18 mouse cellular contexts compared by ENCODE assay signal in the genomic region with DNA sequence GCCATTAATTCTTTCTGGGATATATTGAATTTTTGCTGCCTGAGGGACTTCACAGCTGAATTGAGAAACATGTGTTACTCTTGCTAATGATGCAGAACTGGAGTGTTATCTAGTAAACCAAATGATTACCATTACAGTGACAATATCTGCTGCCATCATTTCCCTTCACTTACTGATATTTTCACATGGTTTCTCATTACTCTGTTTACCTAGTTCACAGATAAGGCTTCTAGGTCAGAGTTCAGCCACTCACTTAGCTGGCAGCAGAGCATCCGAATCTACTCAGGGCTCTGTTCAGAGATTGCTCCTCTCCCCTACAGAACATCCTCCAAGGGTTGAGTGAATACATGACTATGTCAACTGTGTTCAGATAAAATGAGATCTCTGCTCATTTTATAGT.
DNase-seq lines count a peak whose midpoint lies in the region; ATAC-seq and TF ChIP-seq lines count a peak whose summit lies in the region.
"Had no signal": no experiment of that assay in that cellular context is flagged by ENCODE, and none has a peak within 500 bp of the region (broad histone marks: within the 10 kb centered on the region; RNA-seq: fewer than 3 reads in every experiment).

No protein-coding gene starts in this region.

- H3K36me3 ChIP-seq in liver, adult 2 months (ENCODE audit: control insufficient read depth, insufficient read depth, low read length), result no peaks in the 10 kb centered on the region
- H3K36me3 ChIP-seq in liver, embryonic 12.5 days, result no peaks in the 10 kb centered on the region
- H3K36me3 ChIP-seq: G1E had no signal

- DNase-seq in liver, adult 2 months (ENCODE audit: extremely low read depth, low read depth, low spot score), result peak; percentile 80
- DNase-seq: adrenal gland, adult 2 months; adrenal gland, adult 8-10 months; adrenal gland, postnatal 10 days; adrenal gland, postnatal 14 days; adrenal gland, postnatal 25 days; adrenal gland, postnatal 36 days; B cell, adult 2 months; cerebellum, adult 11 months; cerebellum, adult 11-12 months; cerebellum, adult 18-20 months; cerebellum, adult 2 months had no signal

- no peak for TF ChIP-seq CTCF in liver, adult 2 months (IDR thresholded peaks at IDR 0.05; ENCODE audit: low read depth, low read length)

- H3K79me2 ChIP-seq in liver, adult 2 months (ENCODE audit: control insufficient read depth, insufficient read depth, low read length), result no peaks in the 10 kb centered on the region

- WGBS in liver, adult 2 months, result 6% methylated on average over 1 of the region's 1 CpGs
- WGBS in liver, embryonic 12.5 days (ENCODE audit: insufficient replicate concordance), result 34% methylated on average over 1 of the region's 1 CpGs

- no peak for ATAC-seq in liver, embryonic 12.5 days
- ATAC-seq: activated CD4-positive, CD25-positive, alpha-beta regulatory T cell, adult 4 months; CD4-positive, CD25-positive, alpha-beta regulatory T cell, adult 4 months had no signal

- H3K9me3 ChIP-seq in liver, embryonic 12.5 days (replicated peaks), result no peaks in the 10 kb centered on the region
- H3K9me3 ChIP-seq: G1E had no signal

- no peak for TF ChIP-seq POLR2A in liver, adult 2 months (IDR thresholded peaks at IDR 0.05; ENCODE audit: extremely low read depth, insufficient read depth, low read length)

- H3K4me3 ChIP-seq in liver, adult 2 months (ENCODE audit: insufficient read depth, low read depth, low read length), result no peak overlapping the region
- no peak overlapping the region for H3K4me3 ChIP-seq in liver, embryonic 12.5 days

- H3K27ac ChIP-seq in liver, adult 2 months (replicated peaks; ENCODE audit: insufficient read depth, low read depth, low read length), result no peak overlapping the region
- no peak overlapping the region for H3K27ac ChIP-seq in liver, embryonic 12.5 days

- H3K27me3 ChIP-seq in liver, adult 2 months (ENCODE audit: control insufficient read depth, insufficient read depth, low read length), result no peaks in the 10 kb centered on the region
- H3K27me3 ChIP-seq in liver, embryonic 12.5 days (replicated peaks), result no peaks in the 10 kb centered on the region
- H3K27me3 ChIP-seq: CH12.LX, Patski had no signal

- no peak overlapping the region for H3K4me2 ChIP-seq in liver, embryonic 12.5 days

- no peak overlapping the region for H3K9ac ChIP-seq in liver, adult 2 months (ENCODE audit: low read depth, low read length)
- H3K9ac ChIP-seq in liver, embryonic 12.5 days, result no peak overlapping the region

- H3K4me1 ChIP-seq in liver, adult 2 months (ENCODE audit: control insufficient read depth, insufficient read depth, low read length), result peaks cover 13% of the 10 kb centered on the region
- H3K4me1 ChIP-seq in liver, embryonic 12.5 days, result no peaks in the 10 kb centered on the region
